Mouse (Mus musculus): Measurements from ENCODE around the gene Osbpl6. TPM values are rescaled to one million over a fixed set of nuclear protein-coding genes. Genes with fewer than 3 reads are reported as not detected.

Gene Osbpl6
- total and polyA plus RNA-seq, 3 experiments, result 0.22 TPM; not detected in 2

GRCm38 (mm10) chr2:76545539-76545938, 139.2 kb downstream of the Osbpl6 start:
- H3K4me3 ChIP-seq (ENCODE audit: low read depth, low read length), result no peak overlapping the region
- H3K4me1 ChIP-seq (ENCODE audit: insufficient read depth, low read depth, low read length), result peaks cover 2% of the 10 kb centered on the region; the same call in 1 of the 2 replicates
- H3K9me3 ChIP-seq (replicated peaks), result no peaks in the 10 kb centered on the region
- no peaks in the 10 kb centered on the region for H3K27me3 ChIP-seq (ENCODE audit: insufficient read depth, low read length)
- TF ChIP-seq GATA1 (IDR thresholded peaks at IDR 0.05; ENCODE audit: borderline replicate concordance, low read length) (no peak), POLR2AphosphoS5 (IDR thresholded peaks at IDR 0.05; ENCODE audit: insufficient replicate concordance, low read depth, low read length) (no peak), TAL1 (conservative IDR thresholded peaks at IDR 0.05; ENCODE audit: low read depth, low read length) (no peak), CTCF (IDR thresholded peaks at IDR 0.05; ENCODE audit: low read depth, low read length) (no peak), GATA2 (IDR thresholded peaks at IDR 0.05; ENCODE audit: borderline replicate concordance, low read depth, low read length) (no peak)
- ATAC-seq (ENCODE audit: extremely low read depth, insufficient number of reproducible peaks, low FRiP score, poor library complexity, severe bottlenecking) (no peak), DNase-seq (ENCODE audit: low spot score) (no peak)
- H3K36me3 ChIP-seq (replicated peaks), result no peaks in the 10 kb centered on the region

GRCm38 (mm10) chr2:76548171-76548570, 141.9 kb downstream of the Osbpl6 start:
- DNase-seq (ENCODE audit: low spot score), result no peak
- ATAC-seq (ENCODE audit: extremely low read depth, insufficient number of reproducible peaks, low FRiP score, poor library complexity, severe bottlenecking), result no peak
- Histone ChIP-seq H3K4me3 (ENCODE audit: low read depth, low read length) (no peak overlapping the region), H3K36me3 (replicated peaks) (no peaks in the 10 kb centered on the region), H3K9me3 (replicated peaks) (no peaks in the 10 kb centered on the region), H3K4me1 (ENCODE audit: insufficient read depth, low read depth, low read length) (no peaks in the 10 kb centered on the region), H3K27me3 (ENCODE audit: insufficient read depth, low read length) (no peaks in the 10 kb centered on the region)
- TF ChIP-seq CTCF (IDR thresholded peaks at IDR 0.05; ENCODE audit: low read depth, low read length) (no peak), GATA2 (IDR thresholded peaks at IDR 0.05; ENCODE audit: borderline replicate concordance, low read depth, low read length) (no peak), POLR2AphosphoS5 (IDR thresholded peaks at IDR 0.05; ENCODE audit: insufficient replicate concordance, low read depth, low read length) (no peak), GATA1 (IDR thresholded peaks at IDR 0.05; ENCODE audit: borderline replicate concordance, low read length) (no peak), TAL1 (conservative IDR thresholded peaks at IDR 0.05; ENCODE audit: low read depth, low read length) (no peak)

- ATAC-seq (ENCODE audit: extremely low read depth, insufficient number of reproducible peaks, low FRiP score, poor library complexity, severe bottlenecking) (no peak), DNase-seq (ENCODE audit: low spot score) (no peak)
- H3K36me3 ChIP-seq (replicated peaks), result no peaks in the 10 kb centered on the region
- no peaks in the 10 kb centered on the region for H3K27me3 ChIP-seq (ENCODE audit: insufficient read depth, low read length)
- no peaks in the 10 kb centered on the region for H3K4me1 ChIP-seq (ENCODE audit: insufficient read depth, low read depth, low read length)
- no peak for TF ChIP-seq POLR2AphosphoS5 (IDR thresholded peaks at IDR 0.05; ENCODE audit: insufficient replicate concordance, low read depth, low read length)
- TF ChIP-seq CTCF (IDR thresholded peaks at IDR 0.05; ENCODE audit: low read depth, low read length), result no peak
- TF ChIP-seq TAL1 (conservative IDR thresholded peaks at IDR 0.05; ENCODE audit: low read depth, low read length), result no peak
- TF ChIP-seq GATA2 (IDR thresholded peaks at IDR 0.05; ENCODE audit: borderline replicate concordance, low read depth, low read length), result no peak
- TF ChIP-seq GATA1 (IDR thresholded peaks at IDR 0.05; ENCODE audit: borderline replicate concordance, low read length), result no peak
- H3K9me3 ChIP-seq (replicated peaks), result no peaks in the 10 kb centered on the region
- H3K4me3 ChIP-seq (ENCODE audit: low read depth, low read length), result no peak overlapping the region
These were observed 142.5 kb downstream of the Osbpl6 start for GRCm38 (mm10) chr2:76548836-76549235.

GRCm38 (mm10) chr2:76549316-76549715, 143.0 kb downstream of the Osbpl6 start:
- ATAC-seq (ENCODE audit: extremely low read depth, insufficient number of reproducible peaks, low FRiP score, poor library complexity, severe bottlenecking) (no peak), DNase-seq (ENCODE audit: low spot score) (no peak)
- Histone ChIP-seq H3K9me3 (replicated peaks) (no peaks in the 10 kb centered on the region), H3K36me3 (replicated peaks) (no peaks in the 10 kb centered on the region), H3K27me3 (ENCODE audit: insufficient read depth, low read length) (no peaks in the 10 kb centered on the region), H3K4me1 (ENCODE audit: insufficient read depth, low read depth, low read length) (no peaks in the 10 kb centered on the region), H3K4me3 (ENCODE audit: low read depth, low read length) (no peak overlapping the region)
- TF ChIP-seq TAL1 (conservative IDR thresholded peaks at IDR 0.05; ENCODE audit: low read depth, low read length) (no peak), POLR2AphosphoS5 (IDR thresholded peaks at IDR 0.05; ENCODE audit: insufficient replicate concordance, low read depth, low read length) (no peak), GATA2 (IDR thresholded peaks at IDR 0.05; ENCODE audit: borderline replicate concordance, low read depth, low read length) (no peak), GATA1 (IDR thresholded peaks at IDR 0.05; ENCODE audit: borderline replicate concordance, low read length) (no peak), CTCF (IDR thresholded peaks at IDR 0.05; ENCODE audit: low read depth, low read length) (no peak)

- H3K36me3 ChIP-seq (replicated peaks), result no peaks in the 10 kb centered on the region
- no peaks in the 10 kb centered on the region for H3K9me3 ChIP-seq (replicated peaks)
- ATAC-seq (ENCODE audit: extremely low read depth, insufficient number of reproducible peaks, low FRiP score, poor library complexity, severe bottlenecking), result no peak
- no peak overlapping the region for H3K4me3 ChIP-seq (ENCODE audit: low read depth, low read length)
- no peak for TF ChIP-seq GATA2 (IDR thresholded peaks at IDR 0.05; ENCODE audit: borderline replicate concordance, low read depth, low read length)
- TF ChIP-seq GATA1 (IDR thresholded peaks at IDR 0.05; ENCODE audit: borderline replicate concordance, low read length), result no peak
- TF ChIP-seq POLR2AphosphoS5 (IDR thresholded peaks at IDR 0.05; ENCODE audit: insufficient replicate concordance, low read depth, low read length), result no peak
- TF ChIP-seq TAL1 (conservative IDR thresholded peaks at IDR 0.05; ENCODE audit: low read depth, low read length), result no peak
- no peak for TF ChIP-seq CTCF (IDR thresholded peaks at IDR 0.05; ENCODE audit: low read depth, low read length)
- no peaks in the 10 kb centered on the region for H3K4me1 ChIP-seq (ENCODE audit: insufficient read depth, low read depth, low read length)
- H3K27me3 ChIP-seq (ENCODE audit: insufficient read depth, low read length), result no peaks in the 10 kb centered on the region
- no peak for DNase-seq (ENCODE audit: low spot score)
These were observed 149.7 kb downstream of the Osbpl6 start for GRCm38 (mm10) chr2:76555852-76556558.

GRCm38 (mm10) chr2:76560146-76560545, 153.8 kb downstream of the Osbpl6 start:
- H3K9me3 ChIP-seq (replicated peaks), result no peaks in the 10 kb centered on the region
- no peaks in the 10 kb centered on the region for H3K36me3 ChIP-seq (replicated peaks)
- ATAC-seq (ENCODE audit: extremely low read depth, insufficient number of reproducible peaks, low FRiP score, poor library complexity, severe bottlenecking) (no peak), DNase-seq (ENCODE audit: low spot score) (no peak)
- no peak for TF ChIP-seq TAL1 (conservative IDR thresholded peaks at IDR 0.05; ENCODE audit: low read depth, low read length)
- TF ChIP-seq POLR2AphosphoS5 (IDR thresholded peaks at IDR 0.05; ENCODE audit: insufficient replicate concordance, low read depth, low read length), result no peak
- no peak for TF ChIP-seq GATA2 (IDR thresholded peaks at IDR 0.05; ENCODE audit: borderline replicate concordance, low read depth, low read length)
- no peak for TF ChIP-seq GATA1 (IDR thresholded peaks at IDR 0.05; ENCODE audit: borderline replicate concordance, low read length)
- TF ChIP-seq CTCF (IDR thresholded peaks at IDR 0.05; ENCODE audit: low read depth, low read length), result no peak
- H3K4me3 ChIP-seq (ENCODE audit: low read depth, low read length), result no peak overlapping the region; the same call in 1 of the 2 replicates
- H3K27me3 ChIP-seq (ENCODE audit: insufficient read depth, low read length), result no peaks in the 10 kb centered on the region
- H3K4me1 ChIP-seq (ENCODE audit: insufficient read depth, low read depth, low read length), result no peaks in the 10 kb centered on the region
